Mouse (Mus musculus) limb, embryonic 14.5 days (tissue): Measurements from ENCODE around the gene Dnah7a. TPM values are rescaled to one million over a fixed set of nuclear protein-coding genes. Genes with fewer than 3 reads are reported as not detected.
"Not testable (repeated sequence)": the region's sequence is repeated elsewhere in the genome, so short reads cannot be mapped to it uniquely, and the experiment has no call there.

ENCODE experiments used
- ATAC-seq: fragments of 200-750 bp; cut with Nextera tagmentation; 2 replicates; pipeline ENCODE4 v1.8.0; 2017; ENCODE audit warnings: low read depth, moderate number of reproducible peaks, moderate TSS enrichment; ENCODE audit not compliant: low FRiP score
- DNase-seq: peaks from one replicate; pipeline ENCODE4 v3.0.0-alpha.2; 2015; ENCODE audit warnings: low spot score
- H3K27ac ChIP-seq: fragments of 300-500 bp; sonication (generic); replicated peaks from 2 replicates; pipeline ENCODE4 v1.5.1; 2014; ENCODE audit warnings: low read depth, mild to moderate bottlenecking, low read length, moderate library complexity, mixed read lengths
- H3K27me3 ChIP-seq: fragments of 300-500 bp; sonication (generic); 2 replicates; pipeline ENCODE4 v1.6.1; 2014; ENCODE audit warnings: low read length, mixed read lengths; ENCODE audit not compliant: control insufficient read depth, insufficient read depth
- H3K36me3 ChIP-seq: fragments of 300-500 bp; sonication (generic); 2 replicates; pipeline ENCODE4 v1.6.1; 2014; ENCODE audit warnings: mild to moderate bottlenecking, low read length, moderate library complexity, mixed read lengths; ENCODE audit not compliant: control insufficient read depth, insufficient read depth
- H3K4me1 ChIP-seq: fragments of 300-500 bp; sonication (generic); 2 replicates; pipeline ENCODE4 v1.6.1; 2014; ENCODE audit warnings: antibody characterized with exemption, low read length, mixed read lengths; ENCODE audit not compliant: control insufficient read depth, insufficient read depth
- H3K4me2 ChIP-seq: fragments of 300-500 bp; sonication (generic); replicated peaks from 2 replicates; pipeline ENCODE4 v1.6.1; 2014; ENCODE audit warnings: low read depth, mild to moderate bottlenecking, low read length, moderate library complexity; ENCODE audit not compliant: severe bottlenecking
- H3K4me3 ChIP-seq: fragments of 300-500 bp; sonication (generic); replicated peaks from 2 replicates; pipeline ENCODE4 v1.5.1; 2014; ENCODE audit warnings: low read length
- H3K9ac ChIP-seq: fragments of 300-500 bp; sonication (generic); 2 replicates; pipeline ENCODE4 v1.6.1; 2014; ENCODE audit warnings: mild to moderate bottlenecking, low read depth, low read length, moderate library complexity; ENCODE audit not compliant: severe bottlenecking
- H3K9me3 ChIP-seq: fragments of 300-500 bp; sonication (generic); 2 replicates; pipeline ENCODE4 v1.6.1; 2016; ENCODE audit warnings: low read length; ENCODE audit not compliant: control insufficient read depth
- POLR2A ChIP-seq: fragments of 200-500 bp; IDR thresholded peaks from 2 replicates; pipeline ENCODE4 v1.8.0; 2012; ENCODE audit warnings: inconsistent platforms, mild to moderate bottlenecking, moderate library complexity, borderline replicate concordance; ENCODE audit not compliant: insufficient read depth, insufficient read length; ENCODE audit errors: extremely low read depth
- WGBS: fragments of 180-500 bp; shearing (Covaris S2); extraction: QIAGEN DNeasy Blood & Tissue Kit; methylation state at CpG from one replicate; pipeline ENCODE4 v1.1.7; 2014; 5-methylcytosine and 5-hydroxymethylcytosine counted together
- polyA plus RNA-seq, 2 experiments: library from polyadenylated mRNA; depleted of rRNA in 1 of 2; stranded (reverse) in 1 of 2; unstranded in 1 of 2; fragments of >200 nt; fragmentation: Nextera tagmentation in 1 of 2; extraction: Ambion mirVana in 1 of 2; gene quantifications; 2 replicates each; pipeline versions ENCODE4 v1.2.1 to v1.2.3; 2012 to 2014

Dnah7a gene
- polyA plus RNA-seq, 2 experiments: 0.83 to 1.5 TPM

- no peaks in the 10 kb centered on the region for H3K27me3 ChIP-seq
- no peak overlapping the region for H3K4me2 ChIP-seq
- no peak for TF ChIP-seq POLR2A
- no peaks in the 10 kb centered on the region for H3K36me3 ChIP-seq
- no peak overlapping the region for H3K4me3 ChIP-seq
- no peak overlapping the region for H3K27ac ChIP-seq
- H3K9me3 ChIP-seq: no peaks in the 10 kb centered on the region
- 23% methylated on average over 10 of the region's 11 CpGs for WGBS
- ATAC-seq (no peak), DNase-seq (no peak)
- no peak overlapping the region for H3K9ac ChIP-seq
- H3K4me1 ChIP-seq: no peaks in the 10 kb centered on the region
Observed at GRCm38 (mm10) chr1:53748571-53748970, 42.0 kb upstream of the Dnah7a start.

- no peaks in the 10 kb centered on the region for H3K36me3 ChIP-seq
- DNase-seq (no peak), ATAC-seq (no peak)
- 85% methylated on average over 5 of the region's 5 CpGs for WGBS
- H3K9ac ChIP-seq: no peak overlapping the region
- no peak overlapping the region for H3K4me3 ChIP-seq
- no peak overlapping the region for H3K4me2 ChIP-seq
- no peak overlapping the region for H3K27ac ChIP-seq
- no peaks in the 10 kb centered on the region for H3K4me1 ChIP-seq
- no peaks in the 10 kb centered on the region for H3K9me3 ChIP-seq
- no peaks in the 10 kb centered on the region for H3K27me3 ChIP-seq
- no peak for TF ChIP-seq POLR2A
Observed at GRCm38 (mm10) chr1:53746001-53746400, 39.4 kb upstream of the Dnah7a start.

- H3K4me1 ChIP-seq: no peaks in the 10 kb centered on the region
- H3K4me2 ChIP-seq: no peak overlapping the region
- TF ChIP-seq POLR2A: no peak
- ATAC-seq (no peak), DNase-seq (no peak)
- no peaks in the 10 kb centered on the region for H3K9me3 ChIP-seq
- 75% methylated on average over 3 of the region's 3 CpGs for WGBS
- no peaks in the 10 kb centered on the region for H3K27me3 ChIP-seq
- H3K4me3 ChIP-seq: no peak overlapping the region
- no peaks in the 10 kb centered on the region for H3K36me3 ChIP-seq
- H3K27ac ChIP-seq: no peak overlapping the region
- no peak overlapping the region for H3K9ac ChIP-seq
Observed at GRCm38 (mm10) chr1:53741742-53742458, 35.3 kb upstream of the Dnah7a start.

GRCm38 (mm10) chr1:53740777-53741336 is 34.3 kb upstream of the Dnah7a start:
- Histone ChIP-seq H3K4me3 (no peak overlapping the region), H3K9ac (no peak overlapping the region), H3K27ac (no peak overlapping the region), H3K4me1 (no peaks in the 10 kb centered on the region), H3K36me3 (no peaks in the 10 kb centered on the region), H3K27me3 (no peaks in the 10 kb centered on the region), H3K4me2 (no peak overlapping the region), H3K9me3 (no peaks in the 10 kb centered on the region)
- 77% methylated on average over 4 of the region's 4 CpGs for WGBS
- ATAC-seq (no peak), DNase-seq (no peak)
- TF ChIP-seq POLR2A: no peak

- WGBS: 28% methylated on average over 3 of the region's 4 CpGs
- not testable (repeated sequence) for H3K9me3 ChIP-seq, DNase-seq, H3K9ac ChIP-seq, H3K4me2 ChIP-seq, H3K36me3 ChIP-seq, H3K4me1 ChIP-seq, H3K4me3 ChIP-seq, H3K27ac ChIP-seq, H3K27me3 ChIP-seq, ATAC-seq
Observed at GRCm38 (mm10) chr1:53740077-53740776, 33.6 kb upstream of the Dnah7a start.
